Mouse (Mus musculus) small intestine, adult 2 months (tissue): ENCODE results near the gene Mras. TPM values are rescaled to one million over a fixed set of nuclear protein-coding genes. Genes with fewer than 3 reads are reported as not detected.

Experiments
- H3K27ac ChIP-seq: fragments of 200-500 bp; 2 replicates; pipeline ENCODE4 v1.5.1; 2012; ENCODE audit warnings: low read depth, low read length, control low read depth, inconsistent platforms; ENCODE audit not compliant: insufficient read depth
- H3K27me3 ChIP-seq: fragments of 200-500 bp; 2 replicates; pipeline ENCODE4 v1.6.1; 2012; ENCODE audit warnings: mild to moderate bottlenecking, moderate library complexity, low read length, inconsistent platforms; ENCODE audit not compliant: control insufficient read depth, insufficient read depth
- H3K36me3 ChIP-seq: fragments of 200-500 bp; 2 replicates; pipeline ENCODE4 v1.6.1; 2012; ENCODE audit warnings: mild to moderate bottlenecking, low read length, control low read depth, inconsistent platforms; ENCODE audit not compliant: control insufficient read depth, insufficient read depth
- H3K4me1 ChIP-seq: fragments of 200-500 bp; 2 replicates; pipeline ENCODE4 v1.6.1; 2012; ENCODE audit warnings: low read length, inconsistent platforms, mixed read lengths; ENCODE audit not compliant: control insufficient read depth, insufficient read depth, insufficient read length
- H3K4me3 ChIP-seq: fragments of 200-500 bp; 2 replicates; pipeline ENCODE4 v1.5.1; 2012; ENCODE audit warnings: low read depth, mild to moderate bottlenecking, control low read depth, inconsistent platforms, low read length, moderate library complexity
- CTCF ChIP-seq: fragments of 200-500 bp; IDR thresholded peaks from 2 replicates; pipeline ENCODE4 v1.5.1; 2012; ENCODE audit warnings: low read depth, mild to moderate bottlenecking, control low read depth, inconsistent platforms, low read length, moderate library complexity, mixed read lengths; ENCODE audit not compliant: insufficient replicate concordance, insufficient read length; ENCODE audit errors: extremely low read depth
- POLR2A ChIP-seq: fragments of 200-500 bp; IDR thresholded peaks from 2 replicates; pipeline ENCODE4 v1.6.1; 2012; ENCODE audit warnings: low read depth, mild to moderate bottlenecking, control low read depth, inconsistent platforms, low read length, moderate library complexity
- WGBS: fragments of 180-500 bp; shearing (Covaris S2); methylation state at CpG from one replicate; pipeline ENCODE4 v1.1.7; 2018; 5-methylcytosine and 5-hydroxymethylcytosine counted together
- polyA plus RNA-seq: library from polyadenylated mRNA; depleted of rRNA; stranded (reverse); fragments of >200 nt; gene quantifications from 2 replicates; pipeline ENCODE4 v1.2.3, GENCODE M21; 2012

Mras gene
- polyA plus RNA-seq, 1 experiment: 2.6 TPM

GRCm38 (mm10) chr9:99431963-99432362, 5.2 kb downstream of the Mras start:
- Histone ChIP-seq H3K4me1 (no peaks in the 10 kb centered on the region), H3K27ac (no peak overlapping the region), H3K27me3 (no peaks in the 10 kb centered on the region), H3K36me3 (no peaks in the 10 kb centered on the region), H3K4me3 (no peak overlapping the region)
- WGBS: 41% methylated on average over 6 of the region's 6 CpGs
- no peak for TF ChIP-seq POLR2A
- no peak for TF ChIP-seq CTCF

GRCm38 (mm10) chr9:99431346-99431745, 5.8 kb downstream of the Mras start:
- Histone ChIP-seq H3K4me1 (no peaks in the 10 kb centered on the region), H3K27ac (no peak overlapping the region), H3K36me3 (no peaks in the 10 kb centered on the region), H3K4me3 (no peak overlapping the region), H3K27me3 (no peaks in the 10 kb centered on the region)
- 89% methylated on average over 8 of the region's 8 CpGs for WGBS
- TF ChIP-seq POLR2A: no peak
- TF ChIP-seq CTCF: no peak

DNA sequence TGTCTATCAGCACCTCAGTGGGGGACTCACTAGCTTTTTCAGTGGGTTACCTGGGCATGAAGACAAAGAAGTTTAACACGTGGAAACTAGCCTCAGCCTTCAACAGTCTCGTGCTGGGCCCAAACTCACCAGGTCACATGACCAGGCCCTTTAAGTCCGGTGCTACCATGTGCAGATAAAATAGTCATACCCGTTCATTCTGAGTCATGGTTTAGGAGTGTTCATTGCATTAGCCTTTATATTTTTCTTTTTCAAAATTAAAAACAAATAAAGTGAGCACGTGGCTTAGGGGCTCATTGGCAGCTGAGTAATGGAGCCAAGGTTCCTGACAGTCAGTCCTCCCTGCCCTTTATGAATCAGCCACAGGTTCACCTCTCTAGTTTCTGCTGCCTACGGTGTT, 6.4 kb downstream of the Mras start:
- TF ChIP-seq CTCF (no peak), POLR2A (no peak)
- H3K4me1 ChIP-seq: no peaks in the 10 kb centered on the region
- H3K36me3 ChIP-seq: no peaks in the 10 kb centered on the region
- H3K27ac ChIP-seq: no peak overlapping the region
- WGBS: 81% methylated on average over 6 of the region's 6 CpGs
- H3K27me3 ChIP-seq: no peaks in the 10 kb centered on the region
- no peak overlapping the region for H3K4me3 ChIP-seq

GRCm38 (mm10) chr9:99429845-99430244, 7.3 kb downstream of the Mras start:
- Histone ChIP-seq H3K27ac (no peak overlapping the region), H3K4me3 (no peak overlapping the region), H3K27me3 (no peaks in the 10 kb centered on the region), H3K36me3 (no peaks in the 10 kb centered on the region), H3K4me1 (no peaks in the 10 kb centered on the region)
- TF ChIP-seq POLR2A: no peak
- TF ChIP-seq CTCF: no peak
- 90% methylated on average over 3 of the region's 3 CpGs for WGBS

- no peaks in the 10 kb centered on the region for H3K4me1 ChIP-seq
- no peak overlapping the region for H3K4me3 ChIP-seq
- no peaks in the 10 kb centered on the region for H3K27me3 ChIP-seq
- H3K27ac ChIP-seq: no peak overlapping the region
- WGBS: 69% methylated on average over 11 of the region's 11 CpGs
- TF ChIP-seq CTCF: no peak
- no peak for TF ChIP-seq POLR2A
- no peaks in the 10 kb centered on the region for H3K36me3 ChIP-seq
Observed at GRCm38 (mm10) chr9:99428601-99429331, 8.4 kb downstream of the Mras start.

GRCm38 (mm10) chr9:99425262-99425661, 11.9 kb downstream of the Mras start:
- no peak for TF ChIP-seq POLR2A
- no peak for TF ChIP-seq CTCF
- Histone ChIP-seq H3K27me3 (no peaks in the 10 kb centered on the region), H3K27ac (no peak overlapping the region), H3K4me1 (0 out of 2 replicates have a peak, but pooled peaks cover 2% of the 10 kb centered on the region), H3K4me3 (no peak overlapping the region), H3K36me3 (no peaks in the 10 kb centered on the region)
- WGBS: 66% methylated on average over 9 of the region's 9 CpGs

DNA sequence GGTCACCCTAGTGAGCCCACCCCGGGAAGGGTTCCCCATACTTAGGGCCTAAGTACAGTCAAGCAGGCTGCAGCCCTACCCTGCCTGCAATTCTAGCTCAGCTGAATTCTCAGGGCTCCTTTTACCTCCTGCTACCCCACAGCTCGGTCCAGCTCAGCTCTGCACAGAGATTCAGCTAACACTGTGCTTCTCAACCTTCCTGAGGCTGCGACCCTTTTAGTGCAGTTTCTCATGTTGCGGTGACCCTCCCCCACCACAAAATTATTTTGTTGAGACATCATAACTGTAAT, 12.7 kb downstream of the Mras start:
- Histone ChIP-seq H3K4me1 (0 out of 2 replicates have a peak, but pooled peaks cover 2% of the 10 kb centered on the region), H3K27ac (no peak overlapping the region), H3K27me3 (no peaks in the 10 kb centered on the region), H3K4me3 (no peak overlapping the region), H3K36me3 (no peaks in the 10 kb centered on the region)
- WGBS: 73% methylated on average over 4 of the region's 4 CpGs
- TF ChIP-seq POLR2A (no peak), CTCF (no peak)
